Comparison of ENCODE assay signal across 8 mouse cellular contexts in genomic region chr1:84837523-84838145, GRCm38 (mm10). TPM values are rescaled to one million over a fixed set of nuclear protein-coding genes. Genes with fewer than 3 reads are reported as not detected.
DNase-seq lines count a peak whose midpoint lies in the region; ATAC-seq and TF ChIP-seq lines count a peak whose summit lies in the region.

No protein-coding gene starts in this region.

- 0 out of 2 replicates have a peak, but pooled peaks cover 2% of the 10 kb centered on the region for H3K4me1 ChIP-seq in heart, embryonic 11.5 days (ENCODE audit: control insufficient read depth, insufficient read depth, low read length)
- no peaks in the 10 kb centered on the region; a peak in 1 of 4 replicates for H3K4me1 ChIP-seq in ES-E14 (ENCODE audit: control insufficient read depth in 2 of 2, insufficient read depth in 2 of 2, low read length in 2 of 2, poor library complexity in 1 of 2)
- H3K4me1 ChIP-seq in embryonic facial prominence, embryonic 14.5 days (ENCODE audit: control insufficient read depth, insufficient read depth, low read length) = peaks cover 4% of the 10 kb centered on the region; the same call in 1 of the 2 replicates
- H3K4me1 ChIP-seq in limb, embryonic 11.5 days (ENCODE audit: control insufficient read depth, insufficient read depth, low read length) = no peaks in the 10 kb centered on the region

- 7% methylated on average over 20 of the region's 20 CpGs for WGBS in heart, embryonic 11.5 days (ENCODE audit: insufficient replicate concordance)
- 4% methylated on average over 18 of the region's 20 CpGs for WGBS in embryonic facial prominence, embryonic 14.5 days
- 12% methylated on average over 20 of the region's 20 CpGs for WGBS in limb, embryonic 11.5 days

- H3K9me3 ChIP-seq in heart, embryonic 11.5 days (replicated peaks; ENCODE audit: control insufficient read depth, low read length) = no peaks in the 10 kb centered on the region
- no peaks in the 10 kb centered on the region for H3K9me3 ChIP-seq in ES-E14 (ENCODE audit: control insufficient read depth, insufficient read depth, low read depth, low read length)
- no peaks in the 10 kb centered on the region for H3K9me3 ChIP-seq in embryonic facial prominence, embryonic 14.5 days (ENCODE audit: control insufficient read depth, low read length)
- no peaks in the 10 kb centered on the region for H3K9me3 ChIP-seq in limb, embryonic 11.5 days (ENCODE audit: control insufficient read depth, low read length)

- H3K36me3 ChIP-seq in heart, embryonic 11.5 days (ENCODE audit: control insufficient read depth, insufficient read depth, low read length) = peaks cover 4% of the 10 kb centered on the region; the same call in 1 of the 2 replicates
- H3K36me3 ChIP-seq in ES-E14 (ENCODE audit: control insufficient read depth, insufficient read depth, low read length, poor library complexity, severe bottlenecking) = no peaks in the 10 kb centered on the region; the same call in 1 of the 2 replicates
- peaks cover 15% of the 10 kb centered on the region for H3K36me3 ChIP-seq in embryonic facial prominence, embryonic 14.5 days (ENCODE audit: control insufficient read depth, insufficient read depth, low read length)
- peaks cover 6% of the 10 kb centered on the region for H3K36me3 ChIP-seq in limb, embryonic 11.5 days (ENCODE audit: control insufficient read depth, insufficient read depth, low read length)
- no peaks in the 10 kb centered on the region for H3K36me3 ChIP-seq in splenic B cell, adult 2 months (ENCODE audit: control insufficient read depth, insufficient read depth, low read length, poor library complexity, severe bottlenecking)

- H3K9ac ChIP-seq in heart, embryonic 11.5 days (ENCODE audit: low read depth, low read length) = peak overlapping the region; percentile 99
- peak overlapping the region; percentile 99 for H3K9ac ChIP-seq in ES-E14 (ENCODE audit: insufficient read depth, low read depth, low read length, poor library complexity, severe bottlenecking)
- H3K9ac ChIP-seq in embryonic facial prominence, embryonic 14.5 days (ENCODE audit: low read depth, low read length) = peak overlapping the region; percentile 98
- peak overlapping the region; percentile 92 for H3K9ac ChIP-seq in limb, embryonic 11.5 days (ENCODE audit: low read length)

- H3K27ac ChIP-seq in heart, embryonic 11.5 days (ENCODE audit: low read depth, low read length) = peak overlapping the region; percentile 98
- peak overlapping the region; percentile 100; the same call in 1 of the 2 replicates for H3K27ac ChIP-seq in ES-E14 (ENCODE audit: insufficient read depth, low read depth, low read length, poor library complexity, severe bottlenecking)
- peak overlapping the region; percentile 99; the same call in 1 of the 2 replicates for H3K27ac ChIP-seq in embryonic facial prominence, embryonic 14.5 days (replicated peaks; ENCODE audit: low read depth, low read length)
- no peak overlapping the region; the same call in 1 of the 2 replicates for H3K27ac ChIP-seq in limb, embryonic 11.5 days (replicated peaks; ENCODE audit: low read depth, low read length)

- ATAC-seq in heart, embryonic 11.5 days (replicated peaks; ENCODE audit: insufficient number of reproducible peaks, low FRiP score, low TSS enrichment) = no peak
- no peak for ATAC-seq in embryonic facial prominence, embryonic 14.5 days (ENCODE audit: low read depth)
- ATAC-seq in limb, embryonic 11.5 days (ENCODE audit: insufficient number of reproducible peaks, low FRiP score, low TSS enrichment, low read depth) = no peak

- H3K4me3 ChIP-seq in heart, embryonic 11.5 days (ENCODE audit: low read depth, low read length) = peak overlapping the region; percentile 97
- H3K4me3 ChIP-seq in ES-E14 (ENCODE audit: insufficient read depth in 1 of 2, low read depth in 1 of 2, low read length in 2 of 2, poor library complexity in 1 of 2, severe bottlenecking in 1 of 2) = peak overlapping the region; percentile 71 to 88
- H3K4me3 ChIP-seq in embryonic facial prominence, embryonic 14.5 days (ENCODE audit: low read depth, low read length) = peak overlapping the region; percentile 96
- peak overlapping the region; percentile 90 for H3K4me3 ChIP-seq in limb, embryonic 11.5 days (ENCODE audit: low read depth, low read length)

- DNase-seq in heart, postnatal 10 days = no peak
- no peak for DNase-seq in ES-E14 (ENCODE audit: low read depth, low spot score)
- DNase-seq in embryonic facial prominence, embryonic 14.5 days (ENCODE audit: low spot score) = no peak
- DNase-seq in limb, embryonic 11.5 days (ENCODE audit: low spot score) = no peak
- peak; percentile 4 for DNase-seq in splenic B cell, adult 2 months (ENCODE audit: low read depth, low spot score)
- no peak for DNase-seq in gastrocnemius, postnatal 25 days
- no peak for DNase-seq in left cerebral cortex, postnatal 36 days (ENCODE audit: low spot score in 2 of 2)

- intact Hi-C loops in heart, postnatal 10 days (cut with DNase I) = loop anchor here (5.0 kb wide), 3 partner anchors 45 to 105 kb away; no protein-coding TSS in a partner anchor
- intact Hi-C loops in left cerebral cortex, postnatal 36 days (cut with DNase I) = loop anchor here (5.0 kb wide), 2 partner anchors 55 to 95 kb away; no protein-coding TSS in a partner anchor

- in situ Hi-C loops in ES-E14 (cut with MboI; ENCODE audit: low sequenced_read_pairs in 2 of 2, unreplicated experiment in 2 of 2) = no loop called here

- no peaks in the 10 kb centered on the region for H3K27me3 ChIP-seq in heart, embryonic 11.5 days (ENCODE audit: control insufficient read depth, insufficient read depth, low read length)
- no peaks in the 10 kb centered on the region for H3K27me3 ChIP-seq in embryonic facial prominence, embryonic 14.5 days (replicated peaks; ENCODE audit: control insufficient read depth, insufficient read depth, low read length)
- H3K27me3 ChIP-seq in limb, embryonic 11.5 days (ENCODE audit: control insufficient read depth, insufficient read depth, low read length) = no peaks in the 10 kb centered on the region
- H3K27me3 ChIP-seq in splenic B cell, adult 2 months (ENCODE audit: control insufficient read depth, insufficient read depth, low read length, poor library complexity, severe bottlenecking) = no peaks in the 10 kb centered on the region

- peak overlapping the region; percentile 71 for H3K4me2 ChIP-seq in heart, embryonic 11.5 days
- H3K4me2 ChIP-seq in embryonic facial prominence, embryonic 14.5 days (ENCODE audit: low read depth, low read length) = peak overlapping the region; percentile 68
- H3K4me2 ChIP-seq in limb, embryonic 11.5 days (ENCODE audit: low read depth, severe bottlenecking) = peak overlapping the region; percentile 63

TF ChIP-seq in ES-E14, 5 proteins besides CTCF, POLR2A, EP300 and RAD21:
- TF ChIP-seq CHD2 (IDR thresholded peaks at IDR 0.05; ENCODE audit: low read depth, low read length) = no peak
- no peak for TF ChIP-seq HCFC1 (IDR thresholded peaks at IDR 0.05; ENCODE audit: borderline replicate concordance, insufficient read depth, low read length)
- no peak for TF ChIP-seq ZC3H11A (IDR thresholded peaks at IDR 0.05; ENCODE audit: borderline replicate concordance, low read depth, low read length)
- TF ChIP-seq ZNF384 (IDR thresholded peaks at IDR 0.05; ENCODE audit: low read depth, low read length) = no peak
- TF ChIP-seq MAFK (IDR thresholded peaks at IDR 0.05; ENCODE audit: insufficient read depth, low read depth, low read length) = no peak

RNA-seq across cellular contexts. Expression of gene Fbxo36, which starts 2.0 kb away (rescaled TPM):
- polyA plus RNA-seq in heart, embryonic 11.5 days (2014; fragmentation: Nextera tagmentation; extraction: Ambion mirVana) = 8.7 and 9.1 TPM in 2 replicates
- total RNA-seq in heart, postnatal 10 days (2021) = 1 to 10 TPM; 2.6 TPM
- 3.1 and 4.3 TPM in 2 replicates for total RNA-seq in ES-E14 (2012; rRNA removed)
- 12.9 and 20.0 TPM in 2 replicates for polyA plus RNA-seq in embryonic facial prominence, embryonic 14.5 days (2014; fragmentation: Nextera tagmentation; extraction: Ambion mirVana)
- polyA plus RNA-seq in limb, embryonic 11.5 days (2014; fragmentation: Nextera tagmentation; extraction: Ambion mirVana) = 6.5 and 7.1 TPM in 2 replicates
- 1 to 10 TPM; 1.5 to 1.9 TPM for total RNA-seq in gastrocnemius, postnatal 25 days (2021)
- total RNA-seq in left cerebral cortex, postnatal 36 days (2021) = 1 to 10 TPM; 2.0 to 3.4 TPM

RNA-seq across cellular contexts. Expression of gene Trip12, which starts 2.7 kb away (rescaled TPM):
- polyA plus RNA-seq in heart, embryonic 11.5 days (2014; fragmentation: Nextera tagmentation; extraction: Ambion mirVana) = 77.0 and 77.6 TPM in 2 replicates
- total RNA-seq in heart, postnatal 10 days (2021) = 100 to 1,000 TPM; 233 to 236 TPM
- total RNA-seq in ES-E14 (2012; rRNA removed) = 368 and 425 TPM in 2 replicates
- polyA plus RNA-seq in embryonic facial prominence, embryonic 14.5 days (2014; fragmentation: Nextera tagmentation; extraction: Ambion mirVana) = 79.4 and 80.8 TPM in 2 replicates
- polyA plus RNA-seq in limb, embryonic 11.5 days (2014; fragmentation: Nextera tagmentation; extraction: Ambion mirVana) = 74.5 and 76.6 TPM in 2 replicates
- 100 to 1,000 TPM; 161 to 164 TPM for total RNA-seq in gastrocnemius, postnatal 25 days (2021)
- 100 to 1,000 TPM; 174 to 220 TPM for total RNA-seq in left cerebral cortex, postnatal 36 days (2021)
